Mouse (Mus musculus): Measurements from ENCODE around the gene Xkr8. TPM values are rescaled to one million over a fixed set of nuclear protein-coding genes. Genes with fewer than 3 reads are reported as not detected.

Gene Xkr8
- polyA plus RNA-seq, 1 experiment from 2014 or later = 3.7 TPM

- no peak for DNase-seq (ENCODE audit: low spot score)
- no peaks in the 10 kb centered on the region; the same call in 1 of the 2 replicates for H3K27me3 ChIP-seq (ENCODE audit: control insufficient read depth, insufficient read depth, low read length)
- H3K4me3 ChIP-seq (ENCODE audit: low read depth, low read length) = no peak overlapping the region
- H3K9me3 ChIP-seq (ENCODE audit: control insufficient read depth, low read length) = no peaks in the 10 kb centered on the region
- 79% methylated on average over 6 of the region's 6 CpGs for WGBS
- no peak overlapping the region for H3K27ac ChIP-seq (ENCODE audit: low read depth, low read length)
- no peaks in the 10 kb centered on the region for H3K4me1 ChIP-seq (replicated peaks; ENCODE audit: control insufficient read depth, insufficient read depth, low read length)
- no peak for ATAC-seq (ENCODE audit: low FRiP score)
- no peak overlapping the region for H3K9ac ChIP-seq (ENCODE audit: low read depth, low read length)
- H3K4me2 ChIP-seq (replicated peaks; ENCODE audit: low read depth, low read length) = no peak overlapping the region
- H3K36me3 ChIP-seq (ENCODE audit: control insufficient read depth, insufficient read depth, low read length) = no peaks in the 10 kb centered on the region
Measured at GRCm38 (mm10) chr4:132762602-132763001, 30.3 kb upstream of the Xkr8 start.

- 83% methylated on average over 3 of the region's 3 CpGs for WGBS
- no peak overlapping the region for H3K27ac ChIP-seq (ENCODE audit: low read depth, low read length)
- H3K9me3 ChIP-seq (ENCODE audit: control insufficient read depth, low read length) = no peaks in the 10 kb centered on the region
- H3K4me2 ChIP-seq (replicated peaks; ENCODE audit: low read depth, low read length) = no peak overlapping the region
- peaks cover 4% of the 10 kb centered on the region; the same call in 1 of the 2 replicates for H3K27me3 ChIP-seq (ENCODE audit: control insufficient read depth, insufficient read depth, low read length)
- no peak for ATAC-seq (ENCODE audit: low FRiP score)
- H3K4me3 ChIP-seq (ENCODE audit: low read depth, low read length) = no peak overlapping the region
- no peaks in the 10 kb centered on the region for H3K4me1 ChIP-seq (replicated peaks; ENCODE audit: control insufficient read depth, insufficient read depth, low read length)
- no peaks in the 10 kb centered on the region for H3K36me3 ChIP-seq (ENCODE audit: control insufficient read depth, insufficient read depth, low read length)
- no peak for DNase-seq (ENCODE audit: low spot score)
- no peak overlapping the region for H3K9ac ChIP-seq (ENCODE audit: low read depth, low read length)
Measured at GRCm38 (mm10) chr4:132760296-132760695, 27.9 kb upstream of the Xkr8 start.

- DNase-seq (ENCODE audit: low spot score) (no peak), ATAC-seq (ENCODE audit: low FRiP score) (no peak)
- Histone ChIP-seq H3K27me3 (ENCODE audit: control insufficient read depth, insufficient read depth, low read length) (peaks cover 4% of the 10 kb centered on the region; the same call in 1 of the 2 replicates), H3K9me3 (ENCODE audit: control insufficient read depth, low read length) (no peaks in the 10 kb centered on the region), H3K4me1 (replicated peaks; ENCODE audit: control insufficient read depth, insufficient read depth, low read length) (no peaks in the 10 kb centered on the region), H3K4me2 (replicated peaks; ENCODE audit: low read depth, low read length) (no peak overlapping the region), H3K4me3 (ENCODE audit: low read depth, low read length) (no peak overlapping the region), H3K27ac (ENCODE audit: low read depth, low read length) (no peak overlapping the region), H3K9ac (ENCODE audit: low read depth, low read length) (no peak overlapping the region), H3K36me3 (ENCODE audit: control insufficient read depth, insufficient read depth, low read length) (no peaks in the 10 kb centered on the region)
- WGBS = 85% methylated on average over 7 of the region's 7 CpGs
Measured at GRCm38 (mm10) chr4:132757633-132758351, 25.4 kb upstream of the Xkr8 start.

DNA sequence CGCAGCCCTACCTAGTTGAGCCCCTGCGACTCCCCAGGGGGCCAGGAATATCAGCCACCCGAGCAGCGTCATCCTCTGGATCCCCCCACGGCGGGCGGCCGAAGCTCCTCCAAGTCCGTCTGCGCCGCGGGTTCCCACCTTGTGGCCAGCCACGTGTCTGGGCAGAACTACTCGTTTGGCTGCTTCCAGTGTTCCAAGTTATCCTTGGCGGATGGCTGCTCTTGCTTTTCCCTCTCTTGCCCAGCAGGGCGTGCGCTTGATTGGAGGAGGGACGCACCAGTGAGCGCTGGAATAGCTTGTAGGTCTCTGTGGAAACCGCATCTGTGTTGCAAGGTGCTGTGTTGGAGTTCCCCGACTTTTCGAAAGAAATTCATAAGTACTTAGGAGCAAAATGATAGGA is 24.6 kb upstream of the Xkr8 start, which contains the start of gene Smpdl3b:
TSS of gene Smpdl3b (minus strand) at position 279 of the 400 bp plus-strand sequence.
- WGBS = 1% methylated on average over 22 of the region's 22 CpGs
- Histone ChIP-seq H3K4me2 (replicated peaks; ENCODE audit: low read depth, low read length) (peak within 1 kb of the TSS; percentile 62), H3K9ac (ENCODE audit: low read depth, low read length) (peak within 1 kb of the TSS; percentile 56), H3K27me3 (ENCODE audit: control insufficient read depth, insufficient read depth, low read length) (peaks cover 4% of the 10 kb centered on the region; the same call in 1 of the 2 replicates), H3K4me1 (replicated peaks; ENCODE audit: control insufficient read depth, insufficient read depth, low read length) (no peaks in the 10 kb centered on the region), H3K36me3 (ENCODE audit: control insufficient read depth, insufficient read depth, low read length) (no peaks in the 10 kb centered on the region), H3K4me3 (ENCODE audit: low read depth, low read length) (peak within 1 kb of the TSS; percentile 31), H3K27ac (ENCODE audit: low read depth, low read length) (no peak within 1 kb of the TSS), H3K9me3 (ENCODE audit: control insufficient read depth, low read length) (no peaks in the 10 kb centered on the region)
- ATAC-seq (ENCODE audit: low FRiP score) = no peak
- peak; percentile 77 for DNase-seq (ENCODE audit: low spot score)

GRCm38 (mm10) chr4:132752992-132753391 is 20.6 kb upstream of the Xkr8 start:
- DNase-seq (ENCODE audit: low spot score) (no peak), ATAC-seq (ENCODE audit: low FRiP score) (no peak)
- Histone ChIP-seq H3K27ac (ENCODE audit: low read depth, low read length) (no peak overlapping the region), H3K9me3 (ENCODE audit: control insufficient read depth, low read length) (no peaks in the 10 kb centered on the region), H3K4me2 (replicated peaks; ENCODE audit: low read depth, low read length) (no peak overlapping the region), H3K4me1 (replicated peaks; ENCODE audit: control insufficient read depth, insufficient read depth, low read length) (no peaks in the 10 kb centered on the region), H3K9ac (ENCODE audit: low read depth, low read length) (no peak overlapping the region), H3K27me3 (ENCODE audit: control insufficient read depth, insufficient read depth, low read length) (peaks cover 4% of the 10 kb centered on the region; the same call in 1 of the 2 replicates), H3K36me3 (ENCODE audit: control insufficient read depth, insufficient read depth, low read length) (no peaks in the 10 kb centered on the region), H3K4me3 (ENCODE audit: low read depth, low read length) (no peak overlapping the region)
- WGBS = 77% methylated on average over 6 of the region's 6 CpGs

DNA sequence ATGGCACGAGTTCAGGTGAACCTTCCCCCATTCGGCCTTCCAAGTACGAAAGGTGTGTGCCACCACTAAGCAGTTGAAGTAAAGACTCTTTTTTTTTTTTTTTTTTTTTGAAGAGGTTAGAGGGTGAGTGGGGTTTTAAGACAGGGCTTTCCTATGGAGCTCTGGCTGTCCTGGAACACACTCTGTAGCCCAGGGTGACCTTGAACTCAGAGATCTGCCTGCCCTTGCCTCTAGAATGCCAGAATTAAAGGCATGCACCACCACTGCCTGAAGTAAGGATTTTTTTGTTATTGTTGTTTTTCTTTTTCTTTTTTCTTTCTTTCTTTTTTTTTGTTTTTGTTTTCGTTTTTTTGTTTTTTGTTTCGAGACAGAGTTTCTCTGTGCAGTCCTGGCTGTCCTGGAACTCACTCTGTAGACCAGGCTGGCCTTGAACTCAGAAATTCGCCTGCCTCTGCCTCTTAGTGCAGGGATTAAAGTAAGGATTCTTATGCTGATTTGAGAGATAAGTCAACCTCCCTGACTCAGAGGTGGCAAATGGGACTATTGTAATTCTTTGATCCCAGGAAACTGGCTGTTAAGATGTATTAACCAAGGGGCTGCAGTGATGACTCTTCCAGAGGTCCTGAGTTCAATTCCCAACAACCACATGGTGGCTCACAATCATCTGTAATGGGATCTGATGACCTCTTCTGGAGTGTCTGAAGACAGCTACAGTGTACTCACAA is 17.1 kb upstream of the Xkr8 start:
- H3K4me2 ChIP-seq (replicated peaks; ENCODE audit: low read depth, low read length) = no peak overlapping the region
- DNase-seq (ENCODE audit: low spot score) = no peak

GRCm38 (mm10) chr4:132748778-132749177 is 16.4 kb upstream of the Xkr8 start:
- H3K36me3 ChIP-seq (ENCODE audit: control insufficient read depth, insufficient read depth, low read length) = no peaks in the 10 kb centered on the region
- no peaks in the 10 kb centered on the region for H3K4me1 ChIP-seq (replicated peaks; ENCODE audit: control insufficient read depth, insufficient read depth, low read length)
- H3K4me3 ChIP-seq (ENCODE audit: low read depth, low read length) = no peak overlapping the region
- 91% methylated on average over 4 of the region's 4 CpGs for WGBS
- no peak for ATAC-seq (ENCODE audit: low FRiP score)
- no peak overlapping the region for H3K9ac ChIP-seq (ENCODE audit: low read depth, low read length)
- DNase-seq (ENCODE audit: low spot score) = no peak
- H3K9me3 ChIP-seq (ENCODE audit: control insufficient read depth, low read length) = no peaks in the 10 kb centered on the region
- no peaks in the 10 kb centered on the region for H3K27me3 ChIP-seq (ENCODE audit: control insufficient read depth, insufficient read depth, low read length)
- no peak overlapping the region for H3K27ac ChIP-seq (ENCODE audit: low read depth, low read length)
- no peak overlapping the region for H3K4me2 ChIP-seq (replicated peaks; ENCODE audit: low read depth, low read length)

More for the DNA sequence above, 17.1 kb upstream of the Xkr8 start:
- Histone ChIP-seq H3K4me1 (replicated peaks; ENCODE audit: control insufficient read depth, insufficient read depth, low read length) (no peaks in the 10 kb centered on the region), H3K9me3 (ENCODE audit: control insufficient read depth, low read length) (no peaks in the 10 kb centered on the region), H3K27me3 (ENCODE audit: control insufficient read depth, insufficient read depth, low read length) (no peaks in the 10 kb centered on the region), H3K27ac (ENCODE audit: low read depth, low read length) (no peak overlapping the region), H3K4me3 (ENCODE audit: low read depth, low read length) (no peak overlapping the region), H3K36me3 (ENCODE audit: control insufficient read depth, insufficient read depth, low read length) (no peaks in the 10 kb centered on the region), H3K9ac (ENCODE audit: low read depth, low read length) (no peak overlapping the region)
- ATAC-seq (ENCODE audit: low FRiP score) = no peak
- WGBS = 86% methylated on average over 6 of the region's 6 CpGs

GRCm38 (mm10) chr4:132747664-132748259 is 15.4 kb upstream of the Xkr8 start:
- no peak for DNase-seq (ENCODE audit: low spot score)
- Histone ChIP-seq H3K4me3 (ENCODE audit: low read depth, low read length) (no peak overlapping the region), H3K27ac (ENCODE audit: low read depth, low read length) (no peak overlapping the region), H3K4me2 (replicated peaks; ENCODE audit: low read depth, low read length) (no peak overlapping the region), H3K27me3 (ENCODE audit: control insufficient read depth, insufficient read depth, low read length) (no peaks in the 10 kb centered on the region), H3K9me3 (ENCODE audit: control insufficient read depth, low read length) (no peaks in the 10 kb centered on the region), H3K4me1 (replicated peaks; ENCODE audit: control insufficient read depth, insufficient read depth, low read length) (no peaks in the 10 kb centered on the region), H3K9ac (ENCODE audit: low read depth, low read length) (no peak overlapping the region), H3K36me3 (ENCODE audit: control insufficient read depth, insufficient read depth, low read length) (no peaks in the 10 kb centered on the region)
- no peak for ATAC-seq (ENCODE audit: low FRiP score)
- WGBS = 78% methylated on average over 9 of the region's 9 CpGs

All from hindbrain, embryonic 11.5 days (tissue).